Mouse (Mus musculus) kidney, adult 2 months (tissue): ENCODE measurements around the gene Cyp2e1.

Source experiments
- CTCF ChIP-seq: fragments of 200-500 bp; conservative IDR thresholded peaks from 2 replicates; pipeline ENCODE4 v1.5.1; 2011; ENCODE audit warnings: low read depth, mild to moderate bottlenecking, control low read depth, low read length, moderate library complexity, mixed read lengths; ENCODE audit not compliant: insufficient read depth, insufficient read length
- POLR2A ChIP-seq: fragments of 200-500 bp; IDR thresholded peaks from one replicate; pipeline ENCODE4 v1.6.1; 2011; ENCODE audit warnings: low read depth, low read length, control low read depth

DNA sequence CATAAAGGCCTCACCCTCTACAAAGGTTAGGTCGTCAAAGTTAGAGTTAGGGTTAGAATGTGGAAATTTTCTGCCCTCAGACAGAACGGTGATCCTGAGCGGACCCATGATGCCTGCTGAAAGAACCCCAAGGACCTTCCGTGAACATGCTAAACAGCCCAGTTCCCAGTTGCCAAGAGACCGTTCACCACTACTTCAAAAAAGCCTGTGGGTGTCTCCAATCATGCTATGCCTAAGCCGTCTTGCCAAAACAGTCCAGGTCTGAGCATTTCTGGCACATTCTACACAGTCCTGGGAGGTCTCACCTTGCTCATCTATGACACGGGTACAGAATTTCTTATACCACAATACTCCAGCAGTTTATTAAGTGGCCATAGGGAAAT lies 24.5 kb downstream of the Cyp2e1 start:
- TF ChIP-seq CTCF = no peak
- TF ChIP-seq POLR2A = no peak
